Mouse (Mus musculus) liver, adult 2 months (tissue): Measurements from ENCODE around the gene Ap4e1. TPM values are rescaled to one million over a fixed set of nuclear protein-coding genes. Genes with fewer than 3 reads are reported as not detected.
"Not testable (repeated sequence)": the region's sequence is repeated elsewhere in the genome, so short reads cannot be mapped to it uniquely, and the experiment has no call there.

Experiments
- DNase-seq: peaks from one replicate; pipeline ENCODE4 v3.0.0-alpha.2; 2011; ENCODE audit warnings: low read depth, low spot score; ENCODE audit errors: extremely low read depth
- H3K27ac ChIP-seq: fragments of 200-500 bp; replicated peaks from 2 replicates; pipeline ENCODE4 v1.5.1; 2012; ENCODE audit warnings: low read depth, mild to moderate bottlenecking, control low read depth, inconsistent platforms, low read length; ENCODE audit not compliant: insufficient read depth
- H3K27me3 ChIP-seq: fragments of 200-500 bp; 2 replicates; pipeline ENCODE4 v1.6.1; 2012; ENCODE audit warnings: mild to moderate bottlenecking, moderate library complexity, low read length, inconsistent platforms; ENCODE audit not compliant: control insufficient read depth, insufficient read depth
- H3K36me3 ChIP-seq: fragments of 200-500 bp; 2 replicates; pipeline ENCODE4 v1.6.1; 2012; ENCODE audit warnings: low read length, inconsistent platforms; ENCODE audit not compliant: control insufficient read depth, insufficient read depth
- H3K4me1 ChIP-seq: fragments of 200-500 bp; 2 replicates; pipeline ENCODE4 v1.6.1; 2011; ENCODE audit warnings: low read length; ENCODE audit not compliant: control insufficient read depth, insufficient read depth
- H3K4me3 ChIP-seq: fragments of 200-500 bp; 2 replicates; pipeline ENCODE4 v1.5.1; 2011; ENCODE audit warnings: low read depth, mild to moderate bottlenecking, control low read depth, low read length, moderate library complexity; ENCODE audit not compliant: insufficient read depth
- H3K79me2 ChIP-seq: fragments of 200-500 bp; 2 replicates; pipeline ENCODE4 v1.6.1; 2012; ENCODE audit warnings: inconsistent platforms, mild to moderate bottlenecking, low read length, moderate library complexity; ENCODE audit not compliant: control insufficient read depth, insufficient read depth
- H3K9ac ChIP-seq: fragments of 200-500 bp; 2 replicates; pipeline ENCODE4 v1.6.1; 2012; ENCODE audit warnings: low read depth, mild to moderate bottlenecking, control low read depth, inconsistent platforms, low read length
- CTCF ChIP-seq: fragments of 200-500 bp; IDR thresholded peaks from 2 replicates; pipeline ENCODE4 v1.5.1; 2011; ENCODE audit warnings: low read depth, low read length, control low read depth
- POLR2A ChIP-seq: fragments of 200-500 bp; IDR thresholded peaks from 2 replicates; pipeline ENCODE4 v1.6.1; 2011; ENCODE audit warnings: low read length, control low read depth; ENCODE audit not compliant: insufficient read depth; ENCODE audit errors: extremely low read depth
- WGBS: fragments of 180-500 bp; shearing (Covaris S2); methylation state at CpG from one replicate; pipeline ENCODE4 v1.1.7; 2018; 5-methylcytosine and 5-hydroxymethylcytosine counted together
- polyA plus RNA-seq: library from polyadenylated mRNA; depleted of rRNA; stranded (reverse); fragments of >200 nt; gene quantifications from 2 replicates; pipeline ENCODE4 v1.2.3, GENCODE M21; 2012
- total RNA-seq: library from RNA; depleted of rRNA; stranded (reverse); fragments of >200 nt; gene quantifications from 2 replicates; pipeline ENCODE4 v1.2.3, GENCODE M21; 2014

Ap4e1 gene
- total and polyA plus RNA-seq, 2 experiments, result 1.3 to 6.0 TPM

DNA sequence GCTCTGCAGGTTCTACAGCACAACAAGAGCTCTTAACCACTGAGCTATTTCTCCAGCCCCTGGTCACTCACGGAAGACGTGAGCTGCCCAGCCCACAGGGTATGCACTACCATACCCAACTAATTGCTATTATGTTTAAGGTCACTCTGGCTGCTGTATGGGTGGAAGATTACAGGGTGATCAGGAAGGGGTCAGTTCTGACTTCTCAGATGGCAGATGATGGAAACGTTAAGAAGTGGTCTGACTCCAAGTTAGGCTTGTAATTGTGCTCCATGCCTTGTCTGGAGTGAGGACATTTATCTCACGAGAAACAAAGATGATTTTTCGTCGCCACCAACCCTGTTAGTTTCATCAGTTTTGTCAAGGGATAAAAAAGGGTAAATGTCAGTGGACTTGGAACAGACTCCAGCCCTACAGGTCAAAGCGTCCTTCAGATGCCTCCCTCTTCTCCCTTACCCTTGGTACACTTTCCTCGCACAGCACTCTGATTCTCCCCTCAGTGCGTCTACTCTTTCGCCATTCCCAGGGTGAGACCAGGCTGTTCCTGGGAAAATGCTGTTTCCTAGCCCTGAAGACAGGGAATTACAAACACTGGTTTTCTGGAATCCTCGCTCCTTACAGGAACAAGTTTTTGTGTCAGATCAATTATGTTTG is 61.4 kb downstream of the Ap4e1 start:
- DNase-seq, result no peak
- TF ChIP-seq CTCF (no peak), POLR2A (no peak)
- H3K4me1 ChIP-seq, result peaks cover 8% of the 10 kb centered on the region
- 21% methylated on average over 11 of the region's 11 CpGs for WGBS
- H3K4me3 ChIP-seq, result 0 out of 2 replicates have a peak overlapping the region, but pooled peaks have one; percentile 78
- H3K79me2 ChIP-seq, result no peaks in the 10 kb centered on the region
- H3K27me3 ChIP-seq, result no peaks in the 10 kb centered on the region
- peak overlapping the region; percentile 32; the same call in 1 of the 2 replicates for H3K9ac ChIP-seq
- peaks cover 9% of the 10 kb centered on the region for H3K36me3 ChIP-seq
- H3K27ac ChIP-seq, result 0 out of 2 replicates have a peak overlapping the region, but pooled peaks have one; percentile 9

DNA sequence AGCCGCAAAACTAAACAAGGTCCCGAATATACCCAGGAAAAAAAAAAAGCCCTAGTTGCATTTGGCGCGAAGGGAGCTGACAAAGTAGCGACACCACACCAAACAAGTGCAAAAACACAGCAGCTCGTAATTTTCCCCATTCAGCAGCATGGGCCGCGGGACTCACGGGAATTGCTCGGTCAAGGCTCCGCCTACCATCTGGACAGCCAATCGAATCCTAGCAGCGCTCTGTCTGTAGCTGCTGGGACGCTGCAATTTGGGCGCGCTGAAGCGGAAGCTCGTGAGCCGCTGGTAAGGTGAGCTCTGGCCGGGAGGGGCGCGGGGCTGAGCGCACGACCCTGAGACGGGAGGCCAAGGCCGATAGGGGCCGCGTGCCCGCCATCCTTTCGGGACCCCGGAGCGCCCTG is 61.9 kb downstream of the Ap4e1 start, which contains the start of gene Blvra:
Blvra (plus strand) TSS at position 231 of the 407 bp plus-strand sequence.
- no peak for TF ChIP-seq CTCF
- TF ChIP-seq POLR2A, result 0 out of 2 replicates have a peak, but pooled peaks have one; percentile 42
- Histone ChIP-seq H3K79me2 (no peaks in the 10 kb centered on the region), H3K4me1 (peaks cover 8% of the 10 kb centered on the region), H3K4me3 (peak within 1 kb of the TSS; percentile 78), H3K9ac (peak within 1 kb of the TSS; percentile 90), H3K27me3 (no peaks in the 10 kb centered on the region), H3K27ac (peak within 1 kb of the TSS; percentile 39; the same call in 1 of the 2 replicates), H3K36me3 (peaks cover 9% of the 10 kb centered on the region)
- WGBS, result under 1% methylated on average over 32 of the region's 32 CpGs
- peak; percentile 87 for DNase-seq

DNA sequence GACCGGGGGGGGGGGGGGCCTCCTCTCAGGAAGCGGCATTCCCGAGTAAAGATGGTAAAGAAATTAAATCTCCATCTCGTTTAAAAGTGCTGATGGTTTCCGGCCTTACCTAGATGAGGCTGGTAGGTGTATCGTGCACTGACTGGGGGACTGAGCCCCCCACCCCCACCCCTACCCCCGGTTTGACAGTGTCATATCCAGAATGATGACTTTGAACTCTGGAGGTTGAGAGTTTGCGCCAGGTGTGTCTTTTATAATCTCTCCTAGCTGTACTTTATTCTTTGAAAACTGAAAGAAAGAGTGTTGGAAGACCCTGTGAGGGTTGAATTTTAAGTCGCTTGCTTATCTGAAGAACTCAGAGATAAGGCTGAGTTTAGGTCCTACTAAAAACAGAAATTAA is 62.4 kb downstream of the Ap4e1 start:
- H3K9ac ChIP-seq, result peak overlapping the region; percentile 90
- peak; percentile 10 for DNase-seq
- no peaks in the 10 kb centered on the region for H3K27me3 ChIP-seq
- WGBS, result 3% methylated on average over 9 of the region's 9 CpGs
- peaks cover 8% of the 10 kb centered on the region for H3K4me1 ChIP-seq
- H3K36me3 ChIP-seq, result peaks cover 7% of the 10 kb centered on the region
- no peaks in the 10 kb centered on the region for H3K79me2 ChIP-seq
- TF ChIP-seq POLR2A (no peak), CTCF (no peak)
- peak overlapping the region; percentile 78 for H3K4me3 ChIP-seq
- H3K27ac ChIP-seq, result peak overlapping the region; percentile 39; the same call in 1 of the 2 replicates

DNA sequence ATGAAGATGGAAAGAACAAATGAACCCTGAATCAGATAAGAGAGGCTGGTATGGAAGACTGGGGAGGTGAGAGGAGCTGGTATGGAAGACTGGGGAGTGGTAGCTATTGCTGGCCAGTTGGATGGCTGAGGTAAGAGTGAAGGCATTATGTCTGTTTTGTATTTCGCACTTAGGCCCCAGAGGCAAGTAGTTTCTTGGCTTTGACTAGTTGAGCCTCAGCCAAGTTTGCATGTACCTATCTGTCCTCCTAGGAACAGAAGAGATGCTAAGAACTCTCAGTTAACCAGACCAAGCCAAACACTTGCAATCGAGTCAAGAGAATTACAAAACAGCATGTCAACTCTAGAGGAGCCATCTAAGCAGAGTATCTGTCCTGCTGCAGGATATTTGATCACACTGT is 65.6 kb downstream of the Ap4e1 start:
- 89% methylated on average over 2 of the region's 2 CpGs for WGBS

DNA sequence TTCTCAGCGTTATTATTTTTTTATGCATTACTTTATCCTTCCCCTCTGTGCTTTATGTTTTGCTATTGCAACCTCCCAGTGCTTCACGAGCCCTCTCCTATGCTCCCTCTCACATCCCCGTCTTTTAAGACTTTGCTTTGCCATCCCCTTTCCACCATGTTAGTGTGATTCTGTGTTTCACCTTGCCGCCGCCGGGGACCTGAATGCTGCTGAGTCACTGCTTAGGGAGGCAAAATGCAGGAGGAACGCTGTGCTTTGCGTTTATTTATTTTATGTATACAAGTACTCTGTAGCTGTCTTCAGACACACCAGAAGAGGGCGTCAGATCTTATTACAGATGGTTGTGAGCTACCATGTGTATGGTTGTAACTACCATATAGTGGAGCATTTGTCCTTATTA is 69.1 kb downstream of the Ap4e1 start:
- Histone ChIP-seq H3K36me3 (no peaks in the 10 kb centered on the region), H3K27ac (no peak overlapping the region), H3K4me1 (no peaks in the 10 kb centered on the region), H3K79me2 (no peaks in the 10 kb centered on the region), H3K4me3 (no peak overlapping the region), H3K27me3 (no peaks in the 10 kb centered on the region), H3K9ac (no peak overlapping the region)
- WGBS, result 81% methylated on average over 9 of the region's 9 CpGs
- DNase-seq, result no peak
- TF ChIP-seq POLR2A, result no peak
- TF ChIP-seq CTCF, result no peak

More for the DNA sequence above, 65.6 kb downstream of the Ap4e1 start:
- no peak for DNase-seq
- no peak for TF ChIP-seq POLR2A
- TF ChIP-seq CTCF, result no peak
- H3K36me3 ChIP-seq, result no peaks in the 10 kb centered on the region
- H3K27me3 ChIP-seq, result no peaks in the 10 kb centered on the region
- H3K9ac ChIP-seq, result no peak overlapping the region
- H3K79me2 ChIP-seq, result no peaks in the 10 kb centered on the region
- peaks cover 8% of the 10 kb centered on the region for H3K4me1 ChIP-seq
- no peak overlapping the region for H3K4me3 ChIP-seq
- H3K27ac ChIP-seq, result no peak overlapping the region

DNA sequence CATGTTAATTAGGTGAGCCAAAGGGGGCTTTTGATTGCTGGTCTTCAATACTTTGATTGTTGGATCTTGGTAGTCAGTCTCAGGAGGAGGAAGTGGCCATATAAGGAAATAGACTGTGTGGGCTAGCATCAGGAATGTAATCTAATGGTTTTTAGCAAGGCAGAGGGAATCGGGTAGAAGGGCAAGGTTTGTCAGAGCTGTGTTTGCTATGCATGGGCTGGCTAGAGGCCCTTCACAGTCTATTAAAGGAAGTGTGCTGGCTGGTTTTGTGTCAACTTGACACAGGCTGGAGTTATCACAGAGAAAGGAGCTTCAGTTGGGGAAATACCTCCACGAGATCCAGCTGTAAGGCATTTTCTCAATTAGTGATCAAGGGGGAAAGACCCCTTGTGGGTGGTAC is 70.5 kb downstream of the Ap4e1 start:
- H3K4me1 ChIP-seq, H3K27me3 ChIP-seq, H3K79me2 ChIP-seq, H3K4me3 ChIP-seq, H3K36me3 ChIP-seq, H3K27ac ChIP-seq, DNase-seq, H3K9ac ChIP-seq: not testable (repeated sequence)
- WGBS, result 42% methylated on average over 2 of the region's 2 CpGs
